Comparison of ENCODE assay signal across 9 mouse cellular contexts in genomic region chr13:56145523-56145922, GRCm38 (mm10). TPM values are rescaled to one million over a fixed set of nuclear protein-coding genes. Genes with fewer than 3 reads are reported as not detected.
DNase-seq lines count a peak whose midpoint lies in the region; ATAC-seq and TF ChIP-seq lines count a peak whose summit lies in the region.
"Had no signal": no experiment of that assay in that cellular context is flagged by ENCODE, and none has a peak within 500 bp of the region (broad histone marks: within the 10 kb centered on the region; RNA-seq: fewer than 3 reads in every experiment).

No protein-coding gene starts in this region.

- H3K4me3 ChIP-seq in cerebellum, adult 2 months (replicated peaks; ENCODE audit: insufficient read depth, low read depth, low read length), result no peak overlapping the region
- no peak overlapping the region for H3K4me3 ChIP-seq in lung, adult 2 months (replicated peaks; ENCODE audit: extremely low read depth, low read depth, low read length)
- no peak overlapping the region for H3K4me3 ChIP-seq in forebrain, embryonic 12.5 days (replicated peaks)
- H3K4me3 ChIP-seq: limb, embryonic 12.5 days had no signal

- no peaks in the 10 kb centered on the region for H3K36me3 ChIP-seq in forebrain, embryonic 12.5 days (replicated peaks)
- H3K36me3 ChIP-seq: limb, embryonic 12.5 days had no signal

- H3K27me3 ChIP-seq in cerebellum, adult 2 months (ENCODE audit: control insufficient read depth, insufficient read depth, low read length), result no peaks in the 10 kb centered on the region; the same call in 1 of the 2 replicates
- H3K27me3 ChIP-seq in forebrain, embryonic 12.5 days, result peaks cover 32% of the 10 kb centered on the region
- H3K27me3 ChIP-seq: limb, embryonic 12.5 days had no signal

- H3K4me1 ChIP-seq in cerebellum, adult 2 months (ENCODE audit: control insufficient read depth, insufficient read depth, low read length), result no peaks in the 10 kb centered on the region
- no peaks in the 10 kb centered on the region; the same call in 1 of the 2 replicates for H3K4me1 ChIP-seq in lung, adult 2 months (ENCODE audit: control insufficient read depth, insufficient read depth, low read length)
- peaks cover 11% of the 10 kb centered on the region for H3K4me1 ChIP-seq in forebrain, embryonic 12.5 days

- no peak for DNase-seq in cerebellum, adult 2 months
- DNase-seq in cerebellum, postnatal 4 days (ENCODE audit: low spot score in 2 of 2), result no peak
- DNase-seq in lung, adult 2 months, result no peak
- no peak for DNase-seq in lung, postnatal 25 days (ENCODE audit: low spot score)
- peak; percentile 57 to 70 for DNase-seq in kidney, postnatal 4 days
- peak; percentile 70 for DNase-seq in thymus, postnatal 0 days (ENCODE audit: low spot score)

- no peak overlapping the region for H3K27ac ChIP-seq in cerebellum, adult 2 months (ENCODE audit: insufficient read depth, low read length)
- no peak overlapping the region for H3K27ac ChIP-seq in forebrain, embryonic 12.5 days
- H3K27ac ChIP-seq: limb, embryonic 12.5 days had no signal

- ATAC-seq in erythroblast, adult 5-6 weeks (replicated peaks; ENCODE audit: low FRiP score, poor library complexity, severe bottlenecking), result no peak
- ATAC-seq in forebrain, embryonic 12.5 days (ENCODE audit: low FRiP score), result no peak

- TF ChIP-seq POLR2A in cerebellum, adult 2 months (IDR thresholded peaks at IDR 0.05; ENCODE audit: borderline replicate concordance, insufficient read depth, low read length), result no peak
- no peak for TF ChIP-seq POLR2A in lung, adult 2 months (IDR thresholded peaks at IDR 0.05; ENCODE audit: borderline replicate concordance, extremely low read depth, low read depth, low read length)

- H3K9ac ChIP-seq in forebrain, embryonic 12.5 days, result no peak overlapping the region
- H3K9ac ChIP-seq: limb, embryonic 12.5 days had no signal

- no peaks in the 10 kb centered on the region for H3K9me3 ChIP-seq in forebrain, embryonic 12.5 days
- H3K9me3 ChIP-seq: limb, embryonic 12.5 days had no signal

- peak; percentile 22; the same call in 1 of the 2 replicates for TF ChIP-seq CTCF in cerebellum, adult 2 months (IDR thresholded peaks at IDR 0.05; ENCODE audit: borderline replicate concordance, insufficient read depth, low read depth, low read length)
- TF ChIP-seq CTCF in lung, adult 2 months (IDR thresholded peaks at IDR 0.05; ENCODE audit: insufficient read depth, low read length), result peak; percentile 62

- 36% methylated on average over 3 of the region's 3 CpGs for WGBS in cerebellum, adult 2 months
- WGBS in lung, adult 2 months, result 57% methylated on average over 3 of the region's 3 CpGs
- WGBS in forebrain, embryonic 12.5 days, result 45% methylated on average over 3 of the region's 3 CpGs

- H3K4me2 ChIP-seq in forebrain, embryonic 12.5 days, result no peak overlapping the region
- H3K4me2 ChIP-seq: limb, embryonic 12.5 days had no signal

RNA-seq across cellular contexts. Expression of gene H2afy, which starts 9.4 kb away (rescaled TPM):
- polyA plus RNA-seq in cerebellum, adult 2 months (2012; rRNA removed), result 152 and 166 TPM in 2 replicates
- 85.2 and 110 TPM in 2 replicates for polyA plus RNA-seq in lung, adult 2 months (2012; rRNA removed)
- 439 and 462 TPM in 2 replicates for polyA plus RNA-seq in thymus, postnatal 0 days (2015; fragmentation: Nextera tagmentation; extraction: Ambion mirVana)
- total RNA-seq in erythroblast, adult 5-6 weeks (2015; ENCODE audit: low replicate concordance), result 54.5 and 67.6 TPM in 2 replicates
- total RNA-seq in erythroblast, adult 5-6 weeks (2017; ENCODE audit: low replicate concordance), result 88.9 and 102 TPM in 2 replicates
- 651 and 663 TPM in 2 replicates for polyA plus RNA-seq in forebrain, embryonic 12.5 days (2016; fragmentation: Nextera tagmentation; extraction: Ambion mirVana)

RNA-seq across cellular contexts. Expression of gene Tifab, which starts 33.2 kb away (rescaled TPM):
- 0.73 and 0.84 TPM in 2 replicates for polyA plus RNA-seq in cerebellum, adult 2 months (2012; rRNA removed)
- 9.2 and 13.9 TPM in 2 replicates for polyA plus RNA-seq in lung, adult 2 months (2012; rRNA removed)
- polyA plus RNA-seq in thymus, postnatal 0 days (2015; fragmentation: Nextera tagmentation; extraction: Ambion mirVana), result 4.8 and 5.4 TPM in 2 replicates
- 8.4 and 18.3 TPM in 2 replicates for total RNA-seq in erythroblast, adult 5-6 weeks (2015; ENCODE audit: low replicate concordance)
- total RNA-seq in erythroblast, adult 5-6 weeks (2017; ENCODE audit: low replicate concordance), result 10.9 and 16.3 TPM in 2 replicates
- 0.64 and 0.77 TPM in 2 replicates for polyA plus RNA-seq in forebrain, embryonic 12.5 days (2016; fragmentation: Nextera tagmentation; extraction: Ambion mirVana)

Comparison
In these comparisons a context has a peak if more than half of its experiments do, and no peak if none do; other contexts are left out.
1. DNase-seq: peak in kidney, postnatal 4 days (2 of 2) and thymus, postnatal 0 days (single experiment); none in cerebellum, adult 2 months (0 of 2), cerebellum, postnatal 4 days (0 of 2), lung, adult 2 months (single experiment) and lung, postnatal 25 days (single experiment).